Mouse (Mus musculus) ES-Bruce4 (cell line): ENCODE results near the gene Slc5a10.

Experiments
- CTCF ChIP-seq: IDR thresholded peaks from one replicate; pipeline ENCODE4 v1.8.1; 2011; ENCODE audit warnings: low read depth, low read length
- EP300 ChIP-seq: IDR thresholded peaks from 2 replicates; pipeline ENCODE4 v1.6.1; 2011; ENCODE audit warnings: low read depth, low read length; ENCODE audit not compliant: insufficient read depth
- POLR2A ChIP-seq: IDR thresholded peaks from one replicate; pipeline ENCODE4 v1.8.1; 2011; ENCODE audit warnings: low read length; ENCODE audit not compliant: insufficient read depth

- TF ChIP-seq CTCF (no peak), EP300 (no peak), POLR2A (no peak)
These were observed 41.3 kb downstream of the Slc5a10 start for GRCm38 (mm10) chr11:61679091-61679866.
